Mouse (Mus musculus) liver, postnatal 0 days (tissue): ENCODE measurements around the gene Nr6a1. TPM values are rescaled to one million over a fixed set of nuclear protein-coding genes. Genes with fewer than 3 reads are reported as not detected.

Source experiments
- ATAC-seq: fragments of 200-750 bp; cut with Nextera tagmentation; 2 replicates; pipeline ENCODE4 v1.8.0; 2017; ENCODE audit warnings: mild to moderate bottlenecking, moderate library complexity
- DNase-seq: peaks from one replicate; pipeline ENCODE4 v3.0.0-alpha.2; 2016
- H3K27ac ChIP-seq: fragments of 300-500 bp; sonication (generic); 2 replicates; pipeline ENCODE4 v1.5.1; 2014; ENCODE audit warnings: antibody characterized with exemption, moderate library complexity, mild to moderate bottlenecking, low read depth
- H3K27me3 ChIP-seq: fragments of 300-500 bp; sonication (generic); 2 replicates; pipeline ENCODE4 v1.6.1; 2014; ENCODE audit warnings: low read length, control low read depth, mixed read lengths; ENCODE audit not compliant: insufficient read depth
- H3K36me3 ChIP-seq: fragments of 300-500 bp; sonication (generic); replicated peaks from 2 replicates; pipeline ENCODE4 v1.6.1; 2014; ENCODE audit warnings: mild to moderate bottlenecking, control low read depth, low read length, moderate library complexity, mixed read lengths; ENCODE audit not compliant: insufficient read depth
- H3K4me1 ChIP-seq: fragments of 300-500 bp; sonication (generic); 2 replicates; pipeline ENCODE4 v1.6.1; 2014; ENCODE audit warnings: antibody characterized with exemption, mild to moderate bottlenecking, control low read depth; ENCODE audit not compliant: insufficient read depth
- H3K4me2 ChIP-seq: fragments of 300-500 bp; sonication (generic); 2 replicates; pipeline ENCODE4 v1.6.1; 2014; ENCODE audit warnings: low read depth, mild to moderate bottlenecking, low read length, moderate library complexity, mixed read lengths
- H3K4me3 ChIP-seq: fragments of 300-500 bp; sonication (generic); 2 replicates; pipeline ENCODE4 v1.5.1; 2014; ENCODE audit warnings: low read depth, low read length
- H3K9ac ChIP-seq: fragments of 300-500 bp; sonication (generic); replicated peaks from 2 replicates; pipeline ENCODE4 v1.6.1; 2014; ENCODE audit warnings: mild to moderate bottlenecking, moderate library complexity
- H3K9me3 ChIP-seq: fragments of 300-500 bp; sonication (generic); 2 replicates; pipeline ENCODE4 v1.6.1; 2016; ENCODE audit warnings: mild to moderate bottlenecking, control low read depth, low read length, mixed read lengths
- CTCF ChIP-seq: sonication (generic); IDR thresholded peaks from 2 replicates; pipeline ENCODE4 v1.5.1; 2016; ENCODE audit warnings: antibody characterized with exemption, low read depth
- EP300 ChIP-seq: IDR thresholded peaks from 2 replicates; pipeline ENCODE4 v1.6.1; 2016; ENCODE audit warnings: antibody characterized with exemption, low read depth, mild to moderate bottlenecking
- WGBS: fragments of 180-500 bp; shearing (Covaris S2); extraction: QIAGEN DNeasy Blood & Tissue Kit; methylation state at CpG from one replicate; pipeline ENCODE4 v1.1.7; 2014; ENCODE audit not compliant: insufficient replicate concordance; 5-methylcytosine and 5-hydroxymethylcytosine counted together
- polyA plus RNA-seq: library from polyadenylated mRNA; unstranded; fragments of >200 nt; fragmentation: Nextera tagmentation; extraction: Ambion mirVana; gene quantifications from 2 replicates; pipeline ENCODE4 v1.2.1, GENCODE M21; 2015

Gene Nr6a1
- polyA plus RNA-seq, 1 experiment from 2014 or later = 1.1 TPM

GRCm38 (mm10) chr2:38923911-38924310 is 3.6 kb downstream of the Nr6a1 start:
- no peak overlapping the region for H3K4me2 ChIP-seq

GRCm38 (mm10) chr2:38923471-38923870 is 4.0 kb downstream of the Nr6a1 start:
- DNase-seq (no peak), ATAC-seq (no peak)
- H3K4me3 ChIP-seq = no peak overlapping the region
- WGBS = 57% methylated on average over 3 of the region's 3 CpGs
- no peak overlapping the region for H3K27ac ChIP-seq
- H3K4me2 ChIP-seq = no peak overlapping the region
- H3K4me1 ChIP-seq = peaks cover 11% of the 10 kb centered on the region
- H3K36me3 ChIP-seq = no peaks in the 10 kb centered on the region
- no peaks in the 10 kb centered on the region for H3K9me3 ChIP-seq
- TF ChIP-seq EP300 (no peak), CTCF (no peak)
- H3K9ac ChIP-seq = no peak overlapping the region
- peaks cover 10% of the 10 kb centered on the region for H3K27me3 ChIP-seq

More at GRCm38 (mm10) chr2:38923911-38924310, 3.6 kb downstream of the Nr6a1 start:
- H3K27ac ChIP-seq = no peak overlapping the region
- no peak overlapping the region for H3K9ac ChIP-seq
- 67% methylated on average over 2 of the region's 2 CpGs for WGBS
- TF ChIP-seq EP300 = no peak
- no peak for TF ChIP-seq CTCF
- H3K4me3 ChIP-seq = no peak overlapping the region
- H3K27me3 ChIP-seq = peaks cover 10% of the 10 kb centered on the region
- no peak for ATAC-seq
- H3K4me1 ChIP-seq = peaks cover 11% of the 10 kb centered on the region
- no peaks in the 10 kb centered on the region for H3K36me3 ChIP-seq
- no peak for DNase-seq
- H3K9me3 ChIP-seq = no peaks in the 10 kb centered on the region

GRCm38 (mm10) chr2:38921374-38921773 is 6.1 kb downstream of the Nr6a1 start:
- Histone ChIP-seq H3K9me3 (no peaks in the 10 kb centered on the region), H3K36me3 (no peaks in the 10 kb centered on the region), H3K4me3 (no peak overlapping the region), H3K27ac (no peak overlapping the region), H3K4me1 (peaks cover 6% of the 10 kb centered on the region), H3K27me3 (peaks cover 10% of the 10 kb centered on the region), H3K9ac (no peak overlapping the region), H3K4me2 (no peak overlapping the region)
- WGBS = 32% methylated on average over 1 of the region's 1 CpGs
- DNase-seq (no peak), ATAC-seq (no peak)
- TF ChIP-seq EP300 (no peak), CTCF (no peak)

GRCm38 (mm10) chr2:38916947-38917691 is 10.4 kb downstream of the Nr6a1 start:
- H3K27me3 ChIP-seq = no peaks in the 10 kb centered on the region
- 50% methylated on average over 4 of the region's 4 CpGs for WGBS
- DNase-seq (no peak), ATAC-seq (no peak)
- no peak overlapping the region for H3K9ac ChIP-seq
- H3K4me1 ChIP-seq = no peaks in the 10 kb centered on the region
- no peak overlapping the region for H3K4me2 ChIP-seq
- no peak overlapping the region for H3K4me3 ChIP-seq
- H3K27ac ChIP-seq = no peak overlapping the region
- no peak for TF ChIP-seq EP300
- no peak for TF ChIP-seq CTCF
- no peaks in the 10 kb centered on the region for H3K36me3 ChIP-seq
- no peaks in the 10 kb centered on the region for H3K9me3 ChIP-seq

GRCm38 (mm10) chr2:38914965-38915364 is 12.5 kb downstream of the Nr6a1 start:
- Histone ChIP-seq H3K27me3 (no peaks in the 10 kb centered on the region), H3K4me1 (no peaks in the 10 kb centered on the region), H3K4me3 (no peak overlapping the region), H3K27ac (no peak overlapping the region), H3K9me3 (no peaks in the 10 kb centered on the region), H3K36me3 (no peaks in the 10 kb centered on the region), H3K9ac (no peak overlapping the region), H3K4me2 (no peak overlapping the region)
- WGBS = 32% methylated on average over 4 of the region's 4 CpGs
- DNase-seq = no peak
- no peak for TF ChIP-seq EP300
- TF ChIP-seq CTCF = no peak
- no peak for ATAC-seq

- Histone ChIP-seq H3K9ac (no peak overlapping the region), H3K4me3 (no peak overlapping the region), H3K36me3 (no peaks in the 10 kb centered on the region), H3K4me2 (no peak overlapping the region), H3K27me3 (no peaks in the 10 kb centered on the region), H3K27ac (no peak overlapping the region), H3K4me1 (no peaks in the 10 kb centered on the region), H3K9me3 (no peaks in the 10 kb centered on the region)
- ATAC-seq = no peak
- 71% methylated on average over 1 of the region's 1 CpGs for WGBS
- TF ChIP-seq CTCF (no peak), EP300 (no peak)
- DNase-seq = no peak
Observed at GRCm38 (mm10) chr2:38914517-38914916, 13.0 kb downstream of the Nr6a1 start.

GRCm38 (mm10) chr2:38908604-38909003 is 18.9 kb downstream of the Nr6a1 start:
- DNase-seq (no peak), ATAC-seq (no peak)
- Histone ChIP-seq H3K4me3 (no peak overlapping the region), H3K36me3 (no peaks in the 10 kb centered on the region), H3K9ac (no peak overlapping the region), H3K27me3 (no peaks in the 10 kb centered on the region), H3K4me2 (no peak overlapping the region), H3K9me3 (no peaks in the 10 kb centered on the region), H3K27ac (no peak overlapping the region), H3K4me1 (no peaks in the 10 kb centered on the region)
- TF ChIP-seq EP300 (no peak), CTCF (no peak)
- WGBS = 47% methylated on average over 1 of the region's 1 CpGs
